Mouse (Mus musculus): ENCODE results near the gene Gtf3c2. TPM values are rescaled to one million over a fixed set of nuclear protein-coding genes. Genes with fewer than 3 reads are reported as not detected.
"Not testable (repeated sequence)": the region's sequence is repeated elsewhere in the genome, so short reads cannot be mapped to it uniquely, and the experiment has no call there.

Gtf3c2 gene
- total RNA-seq (2021), result 10 to 100 TPM; 50.5 to 53.6 TPM
- long read RNA-seq, experiment 1, full-length matches to known transcripts, result 14 of 41 reads
- long read RNA-seq, experiment 1, partial matches to known transcripts, result 18 of 41 reads
- long read RNA-seq, experiment 1, other reads (novel, unspliced or antisense), result 9 of 41 reads
- long read RNA-seq, experiment 2, full-length matches to known transcripts, result 7 of 17 reads
- long read RNA-seq, experiment 2, partial matches to known transcripts, result 5 of 17 reads
- long read RNA-seq, experiment 2, other reads (novel, unspliced or antisense), result 5 of 17 reads

DNA sequence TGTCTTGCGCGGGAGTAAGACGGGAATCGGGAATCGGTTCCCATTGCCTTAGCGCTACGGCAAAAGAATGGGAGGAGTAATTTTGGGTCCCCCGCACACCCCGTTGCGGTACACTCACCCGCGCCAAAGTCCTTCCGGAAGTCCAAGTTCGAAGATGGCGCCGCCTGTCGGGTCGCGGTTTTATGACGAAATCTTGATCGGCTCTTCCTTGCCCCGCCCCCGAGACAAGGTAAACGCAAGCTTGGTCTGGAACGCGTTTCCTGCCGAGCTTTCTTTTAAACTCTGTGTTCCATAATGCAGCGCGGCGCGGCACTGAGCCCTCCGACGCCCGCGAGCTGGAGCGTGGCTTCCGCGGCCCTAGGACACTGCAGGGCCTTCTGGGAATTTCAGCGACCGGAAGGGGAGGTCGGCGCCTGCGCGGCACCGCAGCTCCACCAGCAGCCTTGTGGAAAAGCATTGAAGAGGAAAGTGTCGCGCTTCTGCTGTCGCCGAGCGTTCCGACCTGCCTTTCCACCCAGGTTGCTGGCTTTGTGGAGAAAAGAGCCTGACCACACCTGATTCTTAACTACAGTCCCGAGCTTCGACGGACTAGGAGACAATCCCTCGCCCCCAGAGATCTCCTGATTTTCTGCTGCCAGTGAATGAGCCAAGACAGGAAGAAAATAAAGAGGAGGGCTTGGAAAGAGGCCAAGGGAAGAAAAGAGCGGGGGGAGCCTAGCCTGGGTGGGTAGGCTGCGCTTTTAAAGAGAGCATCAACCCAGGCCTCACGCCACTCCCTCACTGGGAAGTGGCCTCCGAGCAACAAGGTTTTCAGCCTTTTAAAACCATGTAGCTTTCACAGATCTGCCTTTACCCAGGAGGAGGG lies at the start of gene Gtf3c2, which contains the start of gene Gm29609:
TSS of gene Gtf3c2 (minus strand) at position 379 of the 865 bp plus-strand sequence.
TSS of gene Gm29609 (minus strand) at position 146 of the 865 bp plus-strand sequence.
- peak; percentile 96 to 97 for DNase-seq (ENCODE audit: low spot score in 2 of 2)

DNA sequence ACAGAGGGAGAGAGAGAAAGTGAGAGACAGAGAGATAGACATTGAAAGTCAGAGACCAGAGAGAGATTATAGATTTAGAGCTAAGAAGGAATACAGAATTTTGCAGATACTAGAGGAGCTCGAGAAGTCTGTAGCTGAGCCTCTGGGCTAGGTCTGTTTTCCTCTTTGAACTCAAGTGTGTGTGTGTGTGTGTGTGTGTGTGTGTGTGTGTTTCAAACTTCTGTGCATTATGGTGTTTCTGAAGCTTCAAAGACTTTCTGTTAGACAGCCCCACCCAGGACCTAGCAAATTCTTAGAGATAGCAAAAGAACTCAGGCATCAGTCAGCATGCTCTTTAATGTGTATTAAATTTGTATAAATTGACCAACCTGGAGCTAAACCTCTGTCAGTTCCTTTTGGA lies 46.7 kb upstream of the Gtf3c2 start:
- no peak for DNase-seq (ENCODE audit: low spot score in 2 of 2)

DNA sequence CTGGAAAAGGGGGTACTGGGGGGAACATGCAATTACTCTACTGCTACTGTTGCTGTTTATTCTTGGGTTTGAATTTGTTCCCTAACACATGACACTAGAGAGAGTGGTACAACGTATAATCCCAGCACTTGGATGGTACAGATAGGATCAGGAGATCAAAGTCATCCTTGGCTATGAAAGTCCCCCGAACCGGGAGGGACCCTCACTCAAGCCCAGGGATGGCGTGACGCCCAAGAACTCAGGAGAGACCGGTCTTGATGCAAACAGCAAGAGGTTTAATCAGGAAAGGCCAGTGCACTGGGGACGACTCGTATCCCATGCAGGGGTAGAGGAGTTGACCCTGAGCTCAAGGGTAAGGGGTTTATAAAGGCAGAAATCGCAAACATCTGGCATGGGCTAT lies 42.8 kb upstream of the Gtf3c2 start:
- DNase-seq (ENCODE audit: low spot score in 2 of 2), result no peak

DNA sequence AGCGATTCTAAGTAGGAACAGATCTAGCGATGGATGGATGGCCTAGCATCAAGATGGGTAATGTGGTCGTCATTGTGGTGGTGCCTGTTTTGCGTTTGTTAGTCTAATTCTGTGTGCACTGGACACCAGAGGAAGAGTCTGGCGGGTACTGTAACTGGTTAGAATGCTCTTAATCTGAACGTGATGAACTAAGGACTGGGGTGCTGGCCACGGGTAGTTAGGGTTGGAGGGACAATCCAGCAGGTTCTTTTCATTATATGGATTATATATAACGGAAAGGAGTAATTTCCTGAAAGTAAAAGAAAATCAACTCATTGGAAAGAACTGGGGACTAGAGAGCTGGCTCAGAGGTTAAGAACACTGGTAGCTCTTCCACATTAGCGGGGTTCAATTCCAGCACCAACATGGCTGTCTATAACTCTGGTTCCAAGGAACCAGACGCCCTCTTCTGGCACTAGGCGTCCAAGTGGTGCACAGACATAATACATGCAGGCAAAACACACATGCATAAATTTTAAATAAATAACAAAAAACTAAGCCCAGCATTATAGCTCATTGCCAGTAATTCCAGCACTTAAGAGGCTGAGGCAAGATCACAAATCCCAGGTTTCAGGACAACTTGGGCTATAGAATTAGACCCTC lies 41.5 kb upstream of the Gtf3c2 start:
- no peak for DNase-seq (ENCODE audit: low spot score in 2 of 2)

DNA sequence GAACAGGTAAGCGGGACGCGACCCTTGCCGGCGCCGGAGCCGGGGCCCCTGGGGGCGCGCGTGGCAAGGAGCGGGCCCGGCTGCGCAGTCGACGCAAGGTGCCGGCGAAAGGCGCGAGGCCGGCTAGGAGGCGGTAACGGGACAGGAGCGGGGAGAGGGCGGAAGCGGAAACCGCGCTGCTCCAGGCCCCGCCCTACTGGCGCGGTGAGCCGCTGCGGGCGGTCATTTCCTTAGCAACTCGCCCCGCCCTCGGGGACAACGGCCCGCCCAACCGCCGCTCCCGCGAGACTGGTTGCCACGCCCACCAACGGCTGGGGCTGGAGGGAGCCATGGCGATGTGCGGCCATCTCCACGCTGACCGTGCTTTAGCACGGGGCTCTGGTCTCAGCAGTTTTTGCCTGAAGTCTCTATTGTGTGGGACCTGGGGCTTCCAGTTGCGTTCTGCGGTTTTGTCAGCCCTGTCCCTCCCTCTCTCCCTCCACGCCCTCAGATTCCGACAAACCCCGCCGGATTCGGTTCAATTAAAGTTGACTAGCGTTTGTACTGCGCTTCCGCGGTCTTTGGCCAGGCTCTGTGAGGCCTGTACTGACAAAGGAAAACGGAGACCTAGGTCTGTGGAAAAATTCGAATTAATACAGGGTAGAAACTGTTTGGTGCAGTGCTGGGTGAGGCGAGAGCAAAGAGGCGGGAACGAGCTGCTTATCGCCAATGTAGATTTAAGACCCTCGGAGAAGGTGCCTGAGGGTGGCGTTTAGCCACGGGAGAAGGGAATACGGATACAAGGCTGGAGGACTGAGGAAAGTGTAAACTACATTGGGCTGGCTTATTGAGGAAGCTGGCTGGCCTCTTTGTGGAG lies 40.7 kb upstream of the Gtf3c2 start, which contains the start of gene Ppm1g:
TSS of gene Ppm1g (minus strand) at position 240 of the 856 bp plus-strand sequence.
- DNase-seq (ENCODE audit: low spot score in 2 of 2), result peak; percentile 97 to 98

DNA sequence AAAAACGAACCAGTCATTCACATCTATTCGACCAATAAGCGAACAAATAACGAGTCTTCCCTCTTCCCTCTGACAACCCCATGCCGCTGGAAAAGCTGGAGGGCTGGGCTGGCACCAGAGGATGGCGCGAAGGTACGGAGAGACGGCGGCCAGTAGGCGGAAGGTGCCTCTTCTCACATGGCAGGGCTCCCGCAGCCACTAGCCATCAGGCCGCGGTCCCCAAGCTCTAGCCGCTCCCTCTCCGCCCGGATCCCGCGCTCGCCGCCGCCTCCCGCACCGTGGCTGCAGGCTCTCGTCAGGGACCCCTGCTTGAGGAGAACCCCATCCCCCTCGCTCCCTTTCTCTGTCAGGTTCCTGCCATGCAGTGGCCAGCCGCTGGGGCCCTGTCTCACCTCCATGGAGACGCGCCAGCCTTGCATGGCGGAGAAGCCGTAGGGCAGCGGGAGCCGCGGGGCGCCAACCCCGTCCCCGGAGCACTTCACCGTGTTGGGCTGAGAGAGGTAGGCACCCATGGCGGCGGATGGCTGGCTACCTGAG lies 40.0 kb upstream of the Gtf3c2 start:
- DNase-seq (ENCODE audit: low spot score in 2 of 2), result peak in 1 of 2 experiments; percentile 52

DNA sequence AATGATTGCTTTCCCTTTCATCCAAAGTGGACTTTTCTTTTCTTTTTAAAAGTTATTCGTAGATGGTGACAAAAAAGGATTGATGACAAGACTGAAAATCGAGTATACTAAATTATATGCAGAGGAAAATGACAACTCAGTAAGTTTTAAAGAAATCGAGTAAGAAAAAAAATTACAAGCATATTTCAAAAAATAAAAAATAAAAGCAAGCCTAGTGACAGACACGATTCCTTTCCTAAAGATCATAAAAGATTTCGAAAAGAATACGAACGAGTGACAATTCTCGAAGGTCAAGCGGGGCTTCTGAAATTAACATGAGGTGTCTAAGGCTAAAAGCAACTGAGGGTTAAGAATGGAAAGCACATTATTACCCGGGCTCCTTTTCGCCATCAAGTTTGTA lies 39.5 kb upstream of the Gtf3c2 start:
- no peak for DNase-seq (ENCODE audit: low spot score in 2 of 2)

DNA sequence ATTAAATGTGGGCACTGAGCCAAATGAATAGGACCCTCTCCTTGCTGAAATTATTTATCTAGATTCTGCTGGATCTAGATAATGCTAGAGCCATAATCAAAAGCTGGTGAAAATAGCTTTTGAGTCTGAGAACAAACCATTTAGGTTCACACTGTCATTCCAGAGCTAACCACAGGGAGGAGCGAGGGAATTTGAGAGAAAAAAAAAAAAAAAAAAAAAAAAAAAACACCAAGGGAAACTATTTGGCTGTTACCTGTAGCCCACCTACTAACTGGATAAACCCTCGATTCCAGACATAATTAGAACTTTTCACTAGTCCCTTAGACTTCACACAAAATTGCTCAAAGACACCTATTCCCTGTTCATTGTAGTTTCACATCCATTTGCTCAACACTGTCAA lies 39.1 kb upstream of the Gtf3c2 start:
- no peak for DNase-seq (ENCODE audit: low spot score in 2 of 2)

DNA sequence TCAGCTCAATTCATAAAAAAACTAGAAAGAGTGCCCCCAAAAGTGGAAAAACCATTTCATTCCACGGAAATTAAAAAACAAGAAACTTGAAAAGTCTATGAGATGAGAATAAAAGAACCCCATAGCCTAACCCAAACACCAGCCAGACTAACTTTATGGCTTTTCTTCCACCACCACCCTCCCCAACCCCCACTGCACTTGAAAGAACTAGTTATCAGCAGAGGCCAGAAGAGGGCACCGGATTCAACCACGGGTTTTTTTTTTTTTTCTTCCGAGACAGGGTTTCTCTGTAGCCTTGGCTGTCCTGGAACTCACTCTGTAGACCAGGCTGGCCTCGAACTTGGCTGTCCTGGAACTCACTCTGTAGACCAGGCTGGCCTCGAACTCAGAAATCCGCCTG lies 38.4 kb upstream of the Gtf3c2 start:
- no peak for DNase-seq (ENCODE audit: low spot score in 2 of 2)

DNA sequence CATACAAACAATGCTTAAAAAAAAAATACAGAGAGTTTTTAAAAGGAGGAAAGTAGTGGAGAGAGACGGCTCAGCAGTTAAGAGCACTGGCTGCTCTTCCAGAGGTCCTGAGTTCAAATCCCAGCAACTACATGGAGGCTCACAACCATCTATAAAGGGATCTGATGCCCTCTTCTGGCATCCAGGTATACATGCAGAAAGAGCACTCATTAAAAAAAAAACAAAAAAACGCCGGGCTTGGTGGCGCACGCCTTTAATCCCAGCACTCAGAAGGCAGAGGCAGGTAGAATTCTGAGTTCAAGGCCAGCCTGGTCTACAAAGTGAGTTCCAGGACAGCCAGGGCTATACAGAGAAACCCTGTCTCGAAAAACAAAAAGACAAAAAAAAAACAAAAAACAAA lies 36.6 kb upstream of the Gtf3c2 start:
- not testable (repeated sequence) for DNase-seq (ENCODE audit: low spot score in 2 of 2)

DNA sequence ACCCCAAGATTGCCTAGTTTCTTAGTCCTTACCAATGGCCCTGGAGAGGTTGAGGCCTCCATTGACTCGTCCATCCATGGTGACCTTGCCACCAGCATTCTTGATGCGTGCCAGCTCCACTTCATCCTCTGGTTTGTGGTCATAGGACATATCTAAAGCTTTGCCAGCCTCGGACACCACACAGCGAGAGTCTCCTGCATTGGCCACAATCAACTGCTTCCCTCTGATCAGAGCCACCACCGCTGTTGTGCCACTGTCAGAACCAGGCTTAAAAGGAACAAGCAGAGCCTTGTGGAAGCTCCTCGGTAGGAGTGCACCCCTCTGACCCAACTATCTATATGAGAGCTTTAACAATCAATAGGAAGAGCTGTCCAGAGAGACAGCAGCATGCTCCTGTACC lies 24.5 kb upstream of the Gtf3c2 start:
- no peak for DNase-seq (ENCODE audit: low spot score in 2 of 2)

DNA sequence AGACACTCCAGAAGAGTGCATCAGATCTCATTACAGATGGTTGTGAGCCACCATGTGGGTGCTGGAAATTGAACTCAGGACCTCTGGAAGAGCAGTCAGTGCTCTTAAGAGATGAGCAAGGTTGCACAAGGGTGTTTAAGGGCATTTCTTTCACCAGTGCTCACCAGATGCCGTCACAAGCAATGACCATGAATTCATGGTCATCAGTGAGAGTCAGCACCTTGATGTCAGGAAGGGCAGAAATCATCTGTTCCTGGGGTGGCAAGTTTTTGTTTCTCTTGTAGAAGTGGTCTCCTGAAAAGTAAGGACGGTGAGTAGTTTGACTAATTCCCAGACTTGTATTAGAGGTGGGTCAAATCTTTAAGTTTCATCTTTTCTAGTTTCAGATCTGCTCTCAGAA lies 23.9 kb upstream of the Gtf3c2 start:
- no peak for DNase-seq (ENCODE audit: low spot score in 2 of 2)

DNA sequence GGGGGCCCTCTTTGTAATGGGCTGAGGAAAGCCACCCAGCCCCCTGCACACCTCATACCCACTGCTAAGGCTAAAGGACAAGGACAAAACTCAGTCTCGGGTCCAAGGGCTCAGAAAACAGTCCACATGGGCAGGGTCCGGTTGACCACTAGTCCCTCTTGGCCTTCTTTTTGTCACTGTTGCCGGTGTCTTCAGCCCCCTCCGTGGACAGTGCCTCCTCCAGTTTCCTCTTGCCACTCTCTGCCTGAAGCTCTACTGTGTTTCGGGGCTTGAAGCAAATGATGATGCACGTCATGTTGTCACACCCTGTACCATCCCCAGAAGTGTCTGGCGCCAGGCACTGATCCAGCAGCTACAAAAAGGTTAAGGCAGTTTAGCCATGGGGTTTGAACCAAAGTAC lies 23.0 kb upstream of the Gtf3c2 start:
- DNase-seq (ENCODE audit: low spot score in 2 of 2), result no peak

DNA sequence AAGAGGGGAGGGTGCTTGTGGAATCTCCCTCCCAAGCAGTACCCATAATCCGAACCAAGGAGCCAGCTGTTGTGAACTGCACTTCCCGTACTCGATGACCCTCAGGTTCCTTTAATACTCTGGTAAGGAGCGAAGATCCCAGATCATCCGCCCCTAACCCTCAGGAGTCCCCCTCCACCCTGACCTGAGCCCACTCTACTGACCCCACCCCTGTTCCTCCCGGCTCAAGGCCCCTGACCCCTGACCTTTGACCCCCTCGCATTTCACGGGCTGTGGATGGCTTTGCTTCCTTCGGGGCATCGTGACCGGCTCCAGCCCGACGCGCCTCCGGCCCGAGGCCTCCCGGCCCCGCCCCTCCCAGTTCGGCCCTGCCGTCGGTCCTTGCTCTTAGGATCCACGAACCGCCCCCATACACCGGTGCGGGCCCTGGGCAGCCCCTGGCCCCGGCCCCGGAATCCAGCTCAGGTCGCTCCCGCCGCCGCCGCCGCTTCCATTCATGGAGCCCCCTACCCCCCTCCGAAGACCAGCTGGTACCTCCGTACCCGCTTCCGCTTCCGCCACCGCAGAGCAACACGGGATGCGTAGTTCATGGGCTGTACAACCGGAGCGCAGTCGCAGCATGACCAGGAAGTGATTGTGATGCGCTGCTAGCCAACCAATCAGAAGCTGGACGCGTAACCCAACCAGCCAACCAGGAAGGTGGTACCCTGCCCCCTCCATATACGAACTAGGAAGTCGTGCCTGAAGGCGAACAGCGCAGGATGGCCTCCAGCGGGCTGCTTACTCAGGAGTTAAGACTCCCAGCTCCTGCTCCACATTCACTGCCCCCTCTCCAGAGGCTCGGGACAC lies 22.0 kb upstream of the Gtf3c2 start, which contains the start of gene Zfp513:
TSS of gene Zfp513 (minus strand) at position 562 of the 849 bp plus-strand sequence.
- DNase-seq (ENCODE audit: low spot score in 2 of 2), result peak; percentile 96 to 97

DNA sequence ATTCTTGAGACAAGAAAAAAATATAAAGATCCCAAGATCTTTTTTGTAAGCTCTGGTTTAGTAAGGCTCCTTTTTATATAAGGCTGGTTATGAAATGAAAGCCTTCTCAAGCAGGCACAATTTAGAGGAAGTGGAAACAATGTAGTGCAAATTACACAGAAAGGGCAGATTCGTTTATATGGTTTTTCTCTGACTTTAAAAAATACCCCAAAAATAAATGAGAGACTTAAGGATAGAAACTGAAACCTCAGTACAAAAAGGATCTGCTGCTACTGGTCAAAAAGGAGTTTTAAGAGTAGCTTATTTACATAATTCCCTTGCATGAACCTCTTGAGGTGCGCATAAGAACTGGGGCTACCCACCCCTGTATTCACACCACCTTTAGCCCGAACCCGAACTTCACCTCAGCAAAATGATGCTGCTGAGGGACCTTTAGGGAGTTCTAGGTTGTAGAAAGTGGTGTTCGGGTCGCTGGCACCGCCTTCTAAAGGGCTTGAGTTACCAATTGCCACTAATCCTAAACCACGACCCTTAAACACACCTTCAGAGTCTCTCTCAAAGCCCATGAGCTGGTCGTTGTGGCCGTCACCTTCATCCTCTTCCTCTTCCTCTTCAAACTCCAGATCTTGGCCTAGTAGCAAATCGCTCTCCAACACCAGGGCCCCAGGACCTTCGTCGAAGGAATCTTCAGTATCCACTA lies 21.2 kb upstream of the Gtf3c2 start:
- no peak for DNase-seq (ENCODE audit: low spot score in 2 of 2)

DNA sequence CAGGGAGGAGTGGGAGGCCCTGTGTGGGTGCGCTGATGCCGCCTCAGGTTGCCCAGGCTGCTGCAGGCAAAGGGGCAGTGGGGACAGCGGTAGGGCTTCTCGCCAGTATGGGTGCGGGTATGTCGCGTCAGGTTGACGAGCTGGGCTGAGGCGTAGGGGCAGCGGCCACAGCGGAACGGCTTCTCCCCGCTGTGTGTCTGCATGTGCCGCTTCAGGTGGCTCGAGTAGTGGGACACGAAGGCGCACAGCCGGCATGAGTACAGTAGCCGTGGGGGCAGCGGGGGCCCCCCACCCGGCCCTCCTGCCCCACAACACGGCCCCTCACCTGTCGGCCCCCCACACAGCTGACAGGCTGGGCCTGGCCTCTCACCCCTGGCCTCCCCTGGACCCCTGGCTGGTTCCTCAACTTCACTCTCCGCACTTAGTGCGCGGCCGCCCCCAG lies 20.4 kb upstream of the Gtf3c2 start:
- DNase-seq (ENCODE audit: low spot score in 2 of 2), result no peak

DNA sequence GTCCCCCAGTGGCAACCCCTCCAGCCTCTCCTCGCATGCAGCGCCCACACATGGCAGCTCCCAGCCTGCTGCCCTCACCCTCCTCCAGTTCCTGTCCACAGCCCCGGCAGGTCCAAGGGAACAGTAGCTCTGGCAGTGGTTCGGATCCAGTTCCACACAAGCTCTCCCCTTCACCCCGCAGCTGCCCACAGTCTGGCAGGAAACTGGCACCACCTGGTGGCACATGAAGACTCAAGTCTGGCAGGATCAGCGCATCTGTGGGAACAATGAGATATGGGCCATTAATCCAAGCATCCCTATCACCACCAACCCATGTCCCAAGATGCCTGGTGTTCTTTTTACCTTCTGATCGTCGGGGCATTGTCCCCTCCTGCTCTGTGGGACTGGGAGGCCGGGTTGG lies 19.9 kb upstream of the Gtf3c2 start:
- DNase-seq (ENCODE audit: low spot score in 2 of 2), result no peak

DNA sequence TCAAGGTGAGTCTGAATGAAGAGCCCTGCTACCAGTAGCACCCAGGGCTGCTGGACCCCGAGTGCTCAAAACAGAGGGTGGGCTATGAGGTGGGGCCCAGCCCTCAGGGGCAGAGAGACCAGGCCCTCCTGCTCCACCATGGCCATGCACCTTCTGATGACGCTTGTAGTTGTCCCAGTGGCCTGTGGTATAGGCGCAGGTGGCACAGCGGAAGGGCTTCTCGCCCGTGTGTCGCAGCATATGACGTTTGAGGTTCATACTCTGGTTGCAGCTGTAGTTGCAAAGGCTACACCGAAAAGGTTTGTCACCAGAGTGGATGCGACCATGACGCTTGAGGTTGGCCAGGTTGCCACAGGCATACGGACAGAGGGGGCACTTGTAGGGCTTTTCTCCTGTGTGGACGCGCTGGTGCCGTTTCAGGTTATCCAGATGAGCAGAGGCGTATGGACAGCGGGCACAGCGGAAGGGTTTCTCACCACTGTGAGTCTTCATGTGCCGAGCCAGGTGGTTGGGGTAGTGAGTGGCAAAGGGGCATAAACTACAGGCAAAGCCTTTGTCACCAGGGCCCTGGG lies 19.5 kb upstream of the Gtf3c2 start:
- DNase-seq (ENCODE audit: low spot score in 2 of 2), result no peak
